Mouse (Mus musculus): ENCODE results near the gene Etv5. TPM values are rescaled to one million over a fixed set of nuclear protein-coding genes. Genes with fewer than 3 reads are reported as not detected.

Gene Etv5
- polyA plus RNA-seq, 1 experiment, result 6.5 TPM

GRCm38 (mm10) chr16:22441317-22441716 is 1.8 kb upstream of the Etv5 start:
- Histone ChIP-seq H3K27me3 (ENCODE audit: control insufficient read depth, insufficient read depth, low read length) (0 out of 2 replicates have a peak, but pooled peaks cover 5% of the 10 kb centered on the region), H3K4me1 (ENCODE audit: control insufficient read depth, insufficient read depth, insufficient read length) (peaks cover 15% of the 10 kb centered on the region; the same call in 1 of the 2 replicates), H3K36me3 (ENCODE audit: control insufficient read depth, insufficient read depth, low read length) (no peaks in the 10 kb centered on the region), H3K27ac (ENCODE audit: insufficient read depth, low read length) (no peak overlapping the region), H3K4me3 (ENCODE audit: extremely low read depth, insufficient read depth, insufficient read length) (no peak overlapping the region)
- TF ChIP-seq POLR2A (IDR thresholded peaks at IDR 0.05; ENCODE audit: low read depth, low read length), result no peak
- no peak for TF ChIP-seq CTCF (IDR thresholded peaks at IDR 0.05; ENCODE audit: extremely low read depth, insufficient read depth, insufficient read length, insufficient replicate concordance)
- no peak for DNase-seq (ENCODE audit: low read depth in 1 of 2, low spot score in 2 of 2)
- 95% methylated on average over 4 of the region's 4 CpGs for WGBS

DNA sequence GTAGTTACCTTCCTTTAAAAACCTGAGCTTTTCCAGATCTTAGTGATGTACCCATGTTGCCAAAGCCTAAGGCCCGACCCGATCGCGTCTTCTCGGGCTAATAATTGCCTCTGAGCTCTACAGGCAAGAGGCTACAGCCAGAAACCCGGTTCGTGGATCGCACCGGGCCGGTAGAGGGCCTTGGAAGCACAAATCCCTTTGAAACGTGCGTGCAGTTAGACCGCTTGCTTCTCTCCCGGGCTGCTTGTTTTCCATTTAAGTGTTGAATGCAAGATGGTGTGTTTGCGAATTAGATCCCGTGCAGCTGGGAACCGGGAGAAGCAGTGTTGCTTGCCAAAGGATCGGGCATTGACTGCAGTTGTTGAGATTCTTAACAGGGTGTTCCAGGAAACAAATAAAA is 750 bp upstream of the Etv5 start:
- H3K36me3 ChIP-seq (ENCODE audit: control insufficient read depth, insufficient read depth, low read length), result no peaks in the 10 kb centered on the region
- DNase-seq (ENCODE audit: low read depth in 1 of 2, low spot score in 2 of 2), result peak in 1 of 2 experiments; percentile 9
- no peak overlapping the region for H3K27ac ChIP-seq (ENCODE audit: insufficient read depth, low read length)
- 4% methylated on average over 18 of the region's 18 CpGs for WGBS
- peaks cover 13% of the 10 kb centered on the region; the same call in 1 of the 2 replicates for H3K4me1 ChIP-seq (ENCODE audit: control insufficient read depth, insufficient read depth, insufficient read length)
- H3K4me3 ChIP-seq (ENCODE audit: extremely low read depth, insufficient read depth, insufficient read length), result peak overlapping the region; percentile 60; the same call in 1 of the 2 replicates
- no peak for TF ChIP-seq CTCF (IDR thresholded peaks at IDR 0.05; ENCODE audit: extremely low read depth, insufficient read depth, insufficient read length, insufficient replicate concordance)
- no peak for TF ChIP-seq POLR2A (IDR thresholded peaks at IDR 0.05; ENCODE audit: low read depth, low read length)
- 0 out of 2 replicates have a peak, but pooled peaks cover 5% of the 10 kb centered on the region for H3K27me3 ChIP-seq (ENCODE audit: control insufficient read depth, insufficient read depth, low read length)

DNA sequence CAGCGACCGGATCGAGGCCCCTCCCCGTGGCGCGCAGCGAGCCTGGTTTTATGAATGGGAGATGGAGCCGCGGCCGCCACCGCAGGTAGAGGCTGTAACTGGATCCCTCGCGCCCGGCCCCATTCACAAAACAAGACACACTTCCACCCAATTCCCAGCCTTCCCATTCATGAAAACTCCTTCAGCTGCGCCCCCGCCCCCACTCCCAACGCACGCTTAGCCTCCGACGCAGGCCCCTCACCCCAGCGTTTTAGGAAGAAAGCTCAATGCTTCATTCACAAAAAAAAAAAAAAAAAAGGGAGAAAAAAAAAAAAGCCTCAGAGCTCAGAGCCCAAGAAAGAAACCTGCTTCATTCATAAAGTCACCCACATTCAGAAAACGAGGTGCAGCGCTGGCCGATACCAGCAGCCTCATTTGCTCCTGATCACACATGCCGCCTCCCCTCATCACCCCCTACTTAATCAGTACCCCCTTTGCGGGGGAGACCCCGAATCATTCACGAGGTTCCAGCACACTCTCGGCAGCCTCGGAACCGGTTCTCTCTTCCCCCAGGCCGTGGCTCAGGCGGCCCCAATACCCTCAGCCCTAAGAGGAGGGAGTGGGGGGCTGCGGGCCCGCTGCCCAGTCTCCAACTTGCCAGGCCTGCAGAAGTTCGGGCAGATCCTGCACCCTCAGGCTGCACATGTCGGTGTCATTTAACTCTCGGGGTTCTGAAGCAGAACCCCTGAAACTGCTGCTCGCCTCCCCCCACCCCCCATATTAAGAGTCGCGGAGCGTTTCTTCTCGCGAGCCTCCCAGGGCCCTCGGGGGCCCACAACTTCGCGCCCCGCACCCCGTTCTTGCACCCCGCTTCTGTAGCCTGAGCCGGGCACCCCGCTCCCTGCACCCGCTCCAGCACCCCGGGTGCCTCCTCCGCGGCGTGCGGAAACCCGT is 812 bp downstream of the Etv5 start:
- Histone ChIP-seq H3K36me3 (ENCODE audit: control insufficient read depth, insufficient read depth, low read length) (no peaks in the 10 kb centered on the region; the same call in 1 of the 2 replicates), H3K4me3 (ENCODE audit: extremely low read depth, insufficient read depth, insufficient read length) (peak overlapping the region; percentile 73), H3K4me1 (ENCODE audit: control insufficient read depth, insufficient read depth, insufficient read length) (peaks cover 9% of the 10 kb centered on the region; the same call in 1 of the 2 replicates), H3K27ac (ENCODE audit: insufficient read depth, low read length) (no peak overlapping the region; the same call in 1 of the 2 replicates), H3K27me3 (ENCODE audit: control insufficient read depth, insufficient read depth, low read length) (0 out of 2 replicates have a peak, but pooled peaks cover 5% of the 10 kb centered on the region)
- TF ChIP-seq CTCF (IDR thresholded peaks at IDR 0.05; ENCODE audit: extremely low read depth, insufficient read depth, insufficient read length, insufficient replicate concordance) (no peak), POLR2A (IDR thresholded peaks at IDR 0.05; ENCODE audit: low read depth, low read length) (no peak)
- DNase-seq (ENCODE audit: low read depth in 1 of 2, low spot score in 2 of 2), result peak in 1 of 2 experiments; percentile 44
- WGBS, result under 1% methylated on average over 59 of the region's 59 CpGs

DNA sequence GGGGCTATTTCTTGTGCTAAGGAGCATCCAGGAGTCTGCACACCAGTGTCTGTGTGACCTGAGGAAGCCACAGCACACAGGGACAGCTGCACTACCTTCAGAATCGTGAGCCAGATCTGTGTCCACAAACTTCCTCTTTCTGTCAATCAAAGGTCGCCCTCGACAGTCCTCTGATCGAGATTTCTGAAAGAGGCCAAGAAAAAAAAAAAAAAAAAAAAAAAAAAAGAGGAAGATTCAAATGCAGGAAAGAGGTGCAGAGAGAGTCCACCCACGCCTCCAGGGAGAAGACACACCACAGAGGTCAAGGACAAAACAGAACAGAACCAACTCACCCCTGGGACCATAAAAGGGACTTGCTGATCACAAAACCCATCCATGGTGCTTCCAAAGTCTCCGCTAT is 3.4 kb downstream of the Etv5 start:
- Histone ChIP-seq H3K4me3 (ENCODE audit: extremely low read depth, insufficient read depth, insufficient read length) (no peak overlapping the region), H3K4me1 (ENCODE audit: control insufficient read depth, insufficient read depth, insufficient read length) (peaks cover 9% of the 10 kb centered on the region; the same call in 1 of the 2 replicates), H3K36me3 (ENCODE audit: control insufficient read depth, insufficient read depth, low read length) (no peaks in the 10 kb centered on the region; the same call in 1 of the 2 replicates), H3K27ac (ENCODE audit: insufficient read depth, low read length) (no peak overlapping the region), H3K27me3 (ENCODE audit: control insufficient read depth, insufficient read depth, low read length) (0 out of 2 replicates have a peak, but pooled peaks cover 5% of the 10 kb centered on the region)
- TF ChIP-seq POLR2A (IDR thresholded peaks at IDR 0.05; ENCODE audit: low read depth, low read length) (no peak), CTCF (IDR thresholded peaks at IDR 0.05; ENCODE audit: extremely low read depth, insufficient read depth, insufficient read length, insufficient replicate concordance) (no peak)
- WGBS, result 13% methylated on average over 6 of the region's 6 CpGs
- peak in 1 of 2 experiments; percentile 34 for DNase-seq (ENCODE audit: low read depth in 1 of 2, low spot score in 2 of 2)

DNA sequence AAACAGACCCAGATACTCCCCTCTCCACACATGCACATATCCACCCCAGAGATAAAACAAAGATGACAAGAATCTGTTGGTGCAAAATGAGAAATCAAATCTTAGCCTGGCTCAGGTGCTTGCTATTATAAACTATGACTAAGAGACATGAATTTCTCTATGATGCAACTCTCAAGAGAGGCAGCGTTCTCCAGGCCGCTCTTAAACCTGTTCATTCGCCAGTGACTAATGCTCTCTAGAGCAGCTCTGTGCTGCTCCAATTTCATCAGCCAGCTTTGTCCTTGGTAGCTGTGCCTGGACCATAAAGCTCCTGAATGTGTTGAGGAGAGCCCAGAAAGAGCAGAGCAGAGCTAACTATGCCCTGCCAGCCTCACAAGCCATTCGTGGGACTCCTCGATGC is 5.0 kb downstream of the Etv5 start:
- Histone ChIP-seq H3K27me3 (ENCODE audit: control insufficient read depth, insufficient read depth, low read length) (0 out of 2 replicates have a peak, but pooled peaks cover 5% of the 10 kb centered on the region), H3K4me3 (ENCODE audit: extremely low read depth, insufficient read depth, insufficient read length) (no peak overlapping the region), H3K27ac (ENCODE audit: insufficient read depth, low read length) (no peak overlapping the region), H3K4me1 (ENCODE audit: control insufficient read depth, insufficient read depth, insufficient read length) (peaks cover 4% of the 10 kb centered on the region; the same call in 1 of the 2 replicates), H3K36me3 (ENCODE audit: control insufficient read depth, insufficient read depth, low read length) (no peaks in the 10 kb centered on the region; the same call in 1 of the 2 replicates)
- WGBS, result 91% methylated on average over 5 of the region's 5 CpGs
- DNase-seq (ENCODE audit: low read depth in 1 of 2, low spot score in 2 of 2), result no peak
- TF ChIP-seq POLR2A (IDR thresholded peaks at IDR 0.05; ENCODE audit: low read depth, low read length), result no peak
- no peak for TF ChIP-seq CTCF (IDR thresholded peaks at IDR 0.05; ENCODE audit: extremely low read depth, insufficient read depth, insufficient read length, insufficient replicate concordance)

- H3K4me3 ChIP-seq (ENCODE audit: extremely low read depth, insufficient read depth, insufficient read length), result no peak overlapping the region
- no peak for TF ChIP-seq CTCF (IDR thresholded peaks at IDR 0.05; ENCODE audit: extremely low read depth, insufficient read depth, insufficient read length, insufficient replicate concordance)
- TF ChIP-seq POLR2A (IDR thresholded peaks at IDR 0.05; ENCODE audit: low read depth, low read length), result no peak
- no peaks in the 10 kb centered on the region; the same call in 1 of the 2 replicates for H3K36me3 ChIP-seq (ENCODE audit: control insufficient read depth, insufficient read depth, low read length)
- WGBS, result 84% methylated on average over 12 of the region's 12 CpGs
- H3K27me3 ChIP-seq (ENCODE audit: control insufficient read depth, insufficient read depth, low read length), result 0 out of 2 replicates have a peak, but pooled peaks cover 5% of the 10 kb centered on the region
- no peak overlapping the region for H3K27ac ChIP-seq (ENCODE audit: insufficient read depth, low read length)
- H3K4me1 ChIP-seq (ENCODE audit: control insufficient read depth, insufficient read depth, insufficient read length), result peaks cover 4% of the 10 kb centered on the region; the same call in 1 of the 2 replicates
- no peak for DNase-seq (ENCODE audit: low read depth in 1 of 2, low spot score in 2 of 2)
These were observed 5.6 kb downstream of the Etv5 start for GRCm38 (mm10) chr16:22433944-22434343.

Measured in spleen, adult 2 months (tissue).